Mouse (Mus musculus) CH12.LX (cell line): Measurements from ENCODE around the gene Slc10a7. TPM values are rescaled to one million over a fixed set of nuclear protein-coding genes. Genes with fewer than 3 reads are reported as not detected.

Source experiments
- DNase-seq: peaks from one replicate; pipeline ENCODE4 v3.0.0-alpha.2; 2013; ENCODE audit errors: extremely low read depth
- H3K27ac ChIP-seq: 2 replicates; pipeline ENCODE4 v1.5.1; 2012; ENCODE audit warnings: low read depth, mild to moderate bottlenecking, control low read depth, moderate library complexity; ENCODE audit not compliant: insufficient read depth
- H3K27me3 ChIP-seq: replicated peaks from 2 replicates; pipeline ENCODE3; 2012; ENCODE audit warnings: inconsistent platforms
- H3K36me3 ChIP-seq, 2 experiments: replicated peaks in 1 of 2; 2 replicates each; pipeline versions ENCODE3 to v1.6.1; 2012; ENCODE audit warnings: inconsistent platforms in 1 of 2, low read length in 1 of 2, mild to moderate bottlenecking in 1 of 2, mixed read lengths in 1 of 2, moderate library complexity in 1 of 2; ENCODE audit not compliant: control insufficient read depth in 1 of 2, insufficient read depth in 1 of 2
- H3K4me1 ChIP-seq, 2 experiments: 2 replicates each; pipeline ENCODE4 v1.6.1; 2012; ENCODE audit warnings: inconsistent platforms in 1 of 2, moderate library complexity in 1 of 2; ENCODE audit not compliant: insufficient read depth in 2 of 2, control insufficient read depth in 1 of 2
- H3K4me2 ChIP-seq: 2 replicates; pipeline ENCODE4 v1.6.1; 2012; ENCODE audit warnings: low read depth, mild to moderate bottlenecking, control low read depth; ENCODE audit not compliant: poor library complexity, insufficient read depth, severe bottlenecking
- H3K4me3 ChIP-seq, 3 experiments: fragments of 150-350 bp in 1 of 3; sonication (generic) in 1 of 3; replicated peaks in 1 of 3; 2 replicates each; pipeline versions ENCODE3 to v1.5.1; 2011 to 2012; ENCODE audit warnings: low read depth in 2 of 3, low read length in 2 of 3, mild to moderate bottlenecking in 2 of 3, moderate library complexity in 2 of 3, control low read depth in 1 of 3, improper control_type of control experiment in 1 of 3, inconsistent platforms in 1 of 3, mixed read lengths in 1 of 3; ENCODE audit not compliant: poor library complexity in 1 of 3
- H3K79me2 ChIP-seq: replicated peaks from 2 replicates; pipeline ENCODE4 v1.6.1; 2012; ENCODE audit warnings: mild to moderate bottlenecking, moderate library complexity; ENCODE audit not compliant: control insufficient read depth, poor library complexity, insufficient read depth, severe bottlenecking; ENCODE audit errors: extremely low read depth
- H3K9ac ChIP-seq: 2 replicates; pipeline ENCODE4 v1.6.1; 2012; ENCODE audit warnings: low read depth, mild to moderate bottlenecking, control low read depth, moderate library complexity; ENCODE audit not compliant: insufficient read depth
- H3K9me3 ChIP-seq: replicated peaks from 2 replicates; pipeline ENCODE3; 2012; ENCODE audit warnings: low read length, inconsistent platforms, mixed read lengths
- E2F4 ChIP-seq: IDR thresholded peaks from 2 replicates; pipeline ENCODE4 v1.6.1; 2011; ENCODE audit warnings: low read depth, low read length, improper control_type of control experiment; ENCODE audit not compliant: insufficient replicate concordance
- ELF1 ChIP-seq: IDR thresholded peaks from 2 replicates; pipeline ENCODE4 v1.6.1; 2014; ENCODE audit warnings: low read depth, mild to moderate bottlenecking, inconsistent platforms, low read length, improper control_type of control experiment
- EP300 ChIP-seq: IDR thresholded peaks from 2 replicates; pipeline ENCODE4 v1.6.1; 2011; ENCODE audit warnings: low read length, improper control_type of control experiment
- ETS1 ChIP-seq: conservative IDR thresholded peaks from 2 replicates; pipeline ENCODE4 v1.6.1; 2012; ENCODE audit warnings: low read depth, mild to moderate bottlenecking, inconsistent platforms, low read length, improper control_type of control experiment, moderate library complexity
- GABPA ChIP-seq: IDR thresholded peaks from 2 replicates; pipeline ENCODE4 v1.6.1; 2012; ENCODE audit warnings: low read depth, low read length, improper control_type of control experiment, inconsistent platforms; ENCODE audit not compliant: insufficient replicate concordance
- HCFC1 ChIP-seq: IDR thresholded peaks from 2 replicates; pipeline ENCODE4 v1.6.1; 2012; ENCODE audit warnings: low read depth, mild to moderate bottlenecking, inconsistent platforms, low read length, improper control_type of control experiment
- JUN ChIP-seq: IDR thresholded peaks from 2 replicates; pipeline ENCODE4 v1.6.1; 2011; ENCODE audit warnings: low read depth, mild to moderate bottlenecking, low read length, improper control_type of control experiment, moderate library complexity; ENCODE audit not compliant: insufficient read depth
- JUND ChIP-seq: conservative IDR thresholded peaks from 2 replicates; pipeline ENCODE4 v1.6.1; 2011; ENCODE audit warnings: low read depth, low read length, improper control_type of control experiment
- KAT2A ChIP-seq: IDR thresholded peaks from 2 replicates; pipeline ENCODE4 v1.6.1; 2012; ENCODE audit warnings: low read length, improper control_type of control experiment, inconsistent platforms; ENCODE audit not compliant: insufficient replicate concordance
- MAZ ChIP-seq: IDR thresholded peaks from 2 replicates; pipeline ENCODE4 v1.6.1; 2012; ENCODE audit warnings: low read depth, mild to moderate bottlenecking, inconsistent platforms, low read length, improper control_type of control experiment, moderate library complexity
- MEF2A ChIP-seq: IDR thresholded peaks from 2 replicates; pipeline ENCODE4 v1.6.1; 2014; ENCODE audit warnings: low read depth, mild to moderate bottlenecking, inconsistent platforms, low read length, improper control_type of control experiment, borderline replicate concordance
- MYC ChIP-seq: IDR thresholded peaks from 2 replicates; pipeline ENCODE4 v1.6.1; 2011; ENCODE audit warnings: low read depth, mild to moderate bottlenecking, improper control_type of control experiment, low read length
- NRF1 ChIP-seq: IDR thresholded peaks from 2 replicates; pipeline ENCODE4 v1.6.1; 2014; ENCODE audit warnings: low read depth, mild to moderate bottlenecking, inconsistent platforms, low read length, improper control_type of control experiment, moderate library complexity
- PAX5 ChIP-seq: IDR thresholded peaks from 2 replicates; pipeline ENCODE4 v1.6.1; 2012; ENCODE audit warnings: low read length, inconsistent platforms, mixed read lengths
- POLR2A ChIP-seq: IDR thresholded peaks from 2 replicates; pipeline ENCODE4 v1.6.1; 2011; ENCODE audit warnings: low read depth, mild to moderate bottlenecking, improper control_type of control experiment, low read length
- POLR2AphosphoS2 ChIP-seq: IDR thresholded peaks from 2 replicates; pipeline ENCODE4 v1.6.1; 2011; ENCODE audit warnings: low read depth, low read length, improper control_type of control experiment
- RAD21 ChIP-seq: IDR thresholded peaks from 2 replicates; pipeline ENCODE4 v1.6.1; 2011; ENCODE audit warnings: low read depth, mild to moderate bottlenecking, low read length, improper control_type of control experiment, moderate library complexity
- SIN3A ChIP-seq: IDR thresholded peaks from 2 replicates; pipeline ENCODE4 v1.6.1; 2012; ENCODE audit warnings: low read length, improper control_type of control experiment, inconsistent platforms
- TCF12 ChIP-seq: IDR thresholded peaks from 2 replicates; pipeline ENCODE4 v1.6.1; 2014; ENCODE audit warnings: low read depth, mild to moderate bottlenecking, inconsistent platforms, low read length, improper control_type of control experiment
- UBTF ChIP-seq: IDR thresholded peaks from 2 replicates; pipeline ENCODE4 v1.6.1; 2012; ENCODE audit warnings: low read depth, mild to moderate bottlenecking, inconsistent platforms, low read length, improper control_type of control experiment, moderate library complexity
- ZC3H11A ChIP-seq: IDR thresholded peaks from 2 replicates; pipeline ENCODE4 v1.6.1; 2012; ENCODE audit warnings: low read depth, mild to moderate bottlenecking, inconsistent platforms, low read length, improper control_type of control experiment
- ZKSCAN1 ChIP-seq: IDR thresholded peaks from 2 replicates; pipeline ENCODE4 v1.6.1; 2012; ENCODE audit warnings: low read depth, inconsistent platforms, low read length, improper control_type of control experiment, borderline replicate concordance
- dilution Hi-C: fragments of 300-500 bp; cut with MboI; formaldehyde crosslinking; loops from 2 replicates; pipeline ENCODE4 v1.14.3; 2020; ENCODE audit warnings: low sequenced_read_pairs; ENCODE audit not compliant: extremely low pct_unique_long_range_greater_than_20kb, extremely low pct_ligation_motif_present
- in situ Hi-C: fragments of 300-500 bp; cut with MboI; formaldehyde crosslinking; loops from 3 replicates; pipeline ENCODE4 v1.14.3; 2019; ENCODE audit warnings: low sequenced_read_pairs, low pct_ligation_motif_present, low pct_unique_long_range_greater_than_20kb, mixed read lengths
- polyA plus RNA-seq: library from polyadenylated mRNA; unstranded; fragments of >175 nt; gene quantifications from 2 replicates; pipeline ENCODE4 v1.2.1, GENCODE M21; 2012; ENCODE audit warnings: low read depth; ENCODE audit not compliant: insufficient read length
- total RNA-seq, 2 experiments: library from RNA; depleted of rRNA; stranded (reverse); fragments of 300-350 nt in 1 of 2; fragments of >200 nt in 1 of 2; gene quantifications; 2 replicates each; pipeline ENCODE4 v1.2.3; 2012 to 2014

The Slc10a7 gene
- total and polyA plus RNA-seq, 3 experiments: 10.8 to 20.4 (median 16.3) TPM

DNA sequence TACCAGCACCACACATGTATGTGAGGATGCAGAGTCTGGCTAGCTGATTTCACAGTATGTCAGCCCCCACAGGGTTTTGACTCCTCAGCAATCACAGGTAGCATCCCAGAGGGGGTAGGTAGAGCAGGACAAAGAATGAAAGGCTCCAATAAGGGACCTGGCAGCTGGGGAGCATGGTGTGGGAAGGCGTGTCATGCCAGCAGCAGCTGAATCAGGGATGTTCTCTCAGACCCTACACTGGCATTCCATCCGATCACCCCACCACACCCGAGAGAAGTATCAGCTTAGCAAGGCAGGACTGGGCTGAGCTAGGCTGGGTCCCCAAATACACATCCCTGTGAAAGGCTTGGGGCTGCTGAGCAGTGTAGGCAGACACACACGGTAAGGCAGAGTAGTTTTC lies 229.2 kb downstream of the Slc10a7 start:
- H3K4me2 ChIP-seq: no peak overlapping the region
- H3K36me3 ChIP-seq: peaks cover 0 to 2% of the 10 kb centered on the region in 2 experiments
- H3K79me2 ChIP-seq: no peaks in the 10 kb centered on the region
- no peak for DNase-seq
- no peaks in the 10 kb centered on the region for H3K9me3 ChIP-seq
- TF ChIP-seq POLR2AphosphoS2: no peak
- TF ChIP-seq MAZ: no peak
- TF ChIP-seq ZC3H11A: no peak
- no peak for TF ChIP-seq JUN
- no peak for TF ChIP-seq MEF2A
- no peak for TF ChIP-seq JUND
- TF ChIP-seq ETS1: no peak
- no peak for TF ChIP-seq ELF1
- TF ChIP-seq, all 38 proteins: peak for 0
- Histone ChIP-seq H3K27me3 (no peaks in the 10 kb centered on the region), H3K4me3 (no peak overlapping the region), H3K9ac (no peak overlapping the region), H3K27ac (no peak overlapping the region), H3K4me1 (peaks cover 6 to 52% of the 10 kb centered on the region in 2 experiments)
- in situ Hi-C loops: no loop called here
- dilution Hi-C loops: no loop called here

DNA sequence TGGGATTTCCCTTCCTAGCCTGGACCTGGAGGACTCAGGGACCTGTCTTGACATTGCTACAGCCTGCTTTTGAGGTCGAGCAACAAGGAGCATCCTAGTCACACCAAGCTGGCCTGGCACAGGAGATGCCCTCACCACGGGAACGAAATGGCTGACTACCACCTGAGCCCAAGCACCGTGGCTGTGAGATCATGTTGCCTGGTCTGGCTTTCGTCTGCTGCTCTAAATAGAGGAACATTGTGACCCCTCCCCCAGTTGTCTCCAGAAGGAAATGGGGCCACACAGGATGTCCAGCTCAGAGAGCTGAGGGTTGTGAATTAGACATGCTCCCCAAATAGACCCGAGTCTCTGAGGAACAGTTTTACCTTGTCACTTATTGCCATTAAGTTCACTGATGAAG lies 231.8 kb downstream of the Slc10a7 start:
- no peaks in the 10 kb centered on the region for H3K27me3 ChIP-seq
- no peak overlapping the region for H3K27ac ChIP-seq
- no peaks in the 10 kb centered on the region for H3K36me3 ChIP-seq
- no peak overlapping the region for H3K9ac ChIP-seq
- in situ Hi-C loops (no loop called here), dilution Hi-C loops (no loop called here)
- H3K4me1 ChIP-seq: peaks cover 6 to 43% of the 10 kb centered on the region in 2 experiments
- no peak for DNase-seq
- H3K4me2 ChIP-seq: no peak overlapping the region
- no peak overlapping the region for H3K4me3 ChIP-seq
- no peaks in the 10 kb centered on the region for H3K79me2 ChIP-seq
- no peak for TF ChIP-seq ZKSCAN1
- TF ChIP-seq PAX5: no peak
- no peak for TF ChIP-seq SIN3A
- no peak for TF ChIP-seq TCF12
- TF ChIP-seq UBTF: no peak
- TF ChIP-seq GABPA: no peak
- TF ChIP-seq POLR2A: no peak
- no peak for TF ChIP-seq RAD21
- no peak for TF ChIP-seq POLR2AphosphoS2
- TF ChIP-seq KAT2A: no peak
- no peak for TF ChIP-seq NRF1
- no peak for TF ChIP-seq HCFC1
- TF ChIP-seq EP300: no peak
- TF ChIP-seq MYC: no peak
- TF ChIP-seq MAZ: no peak
- TF ChIP-seq JUND: no peak
- no peak for TF ChIP-seq E2F4
- no peak for TF ChIP-seq ETS1
- H3K9me3 ChIP-seq: no peaks in the 10 kb centered on the region
